Mouse (Mus musculus): Measurements from ENCODE around the gene Tnfrsf22. TPM values are rescaled to one million over a fixed set of nuclear protein-coding genes. Genes with fewer than 3 reads are reported as not detected.

Gene Tnfrsf22
- polyA plus RNA-seq, 1 experiment from 2014 or later = 13.6 TPM

DNA sequence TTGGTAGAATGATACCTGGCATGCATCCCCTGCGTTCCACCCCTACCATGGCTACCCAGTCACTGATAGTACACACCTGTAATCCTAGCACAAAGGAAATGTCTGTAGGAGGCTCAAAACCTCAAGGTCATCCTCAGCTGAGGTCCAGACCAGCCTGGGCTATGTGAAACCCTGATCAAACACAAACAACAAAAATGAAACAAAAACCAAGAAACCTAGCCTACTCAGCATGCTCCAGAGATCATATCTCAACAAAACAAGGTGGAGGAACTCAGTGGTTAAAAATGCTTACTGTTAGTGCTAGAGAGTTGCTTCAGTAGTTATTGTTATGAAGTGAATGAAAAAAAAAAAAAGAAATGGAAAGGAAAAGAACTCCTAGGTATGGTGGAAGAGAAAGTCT is 20.9 kb downstream of the Tnfrsf22 start, which contains the start of gene Tnfrsf26:
TSS of gene Tnfrsf26 (minus strand) at position 183 of the 400 bp plus-strand sequence.
- Histone ChIP-seq H3K27me3 (no peaks in the 10 kb centered on the region), H3K4me2 (replicated peaks) (no peak within 1 kb of the TSS)

GRCm38 (mm10) chr7:143627555-143628286 is 21.7 kb downstream of the Tnfrsf22 start:
- WGBS = 59% methylated on average over 10 of the region's 10 CpGs
- no peaks in the 10 kb centered on the region for H3K4me1 ChIP-seq
- no peak overlapping the region for H3K4me3 ChIP-seq
- H3K27ac ChIP-seq = no peak overlapping the region
- H3K9ac ChIP-seq = no peak overlapping the region
- ATAC-seq (ENCODE audit: insufficient number of reproducible peaks, insufficient read depth, low FRiP score, low TSS enrichment) = no peak
- no peaks in the 10 kb centered on the region for H3K9me3 ChIP-seq
- no peaks in the 10 kb centered on the region for H3K27me3 ChIP-seq
- no peak overlapping the region for H3K4me2 ChIP-seq (replicated peaks)
- no peaks in the 10 kb centered on the region for H3K36me3 ChIP-seq

More for the DNA sequence above, 20.9 kb downstream of the Tnfrsf22 start, which contains the start of gene Tnfrsf26:
- Histone ChIP-seq H3K4me3 (no peak within 1 kb of the TSS), H3K4me1 (no peaks in the 10 kb centered on the region), H3K36me3 (no peaks in the 10 kb centered on the region), H3K9ac (no peak within 1 kb of the TSS), H3K27ac (no peak within 1 kb of the TSS), H3K9me3 (0 out of 2 replicates have a peak, but pooled peaks cover 4% of the 10 kb centered on the region)
- WGBS = 94% methylated on average over 1 of the region's 1 CpGs
- ATAC-seq (ENCODE audit: insufficient number of reproducible peaks, insufficient read depth, low FRiP score, low TSS enrichment) = no peak

DNA sequence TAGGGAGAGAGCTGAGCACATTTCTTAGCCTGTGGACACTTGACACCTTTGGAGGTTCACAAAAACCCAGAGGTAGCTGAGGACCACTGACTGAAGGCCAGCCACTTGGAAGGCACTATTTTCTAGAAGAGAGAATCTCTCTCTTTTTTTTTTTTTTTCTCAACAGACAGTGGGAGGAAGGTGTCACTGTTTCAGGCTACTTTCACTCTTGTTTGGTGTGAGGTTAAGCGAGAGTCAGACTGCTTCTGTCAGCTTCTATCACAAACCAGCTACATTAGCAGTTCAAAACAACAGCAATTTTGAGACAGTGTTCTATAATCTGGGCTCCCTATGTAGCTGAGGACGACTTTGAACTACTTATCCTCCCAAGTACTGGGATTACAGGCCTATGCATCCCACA is 23.3 kb downstream of the Tnfrsf22 start:
- 53% methylated on average over 2 of the region's 2 CpGs for WGBS
- Histone ChIP-seq H3K9me3 (no peaks in the 10 kb centered on the region), H3K36me3 (no peaks in the 10 kb centered on the region), H3K4me1 (no peaks in the 10 kb centered on the region), H3K4me3 (no peak overlapping the region), H3K27ac (no peak overlapping the region), H3K4me2 (replicated peaks) (no peak overlapping the region), H3K27me3 (no peaks in the 10 kb centered on the region), H3K9ac (no peak overlapping the region)
- no peak for ATAC-seq (ENCODE audit: insufficient number of reproducible peaks, insufficient read depth, low FRiP score, low TSS enrichment)

- no peaks in the 10 kb centered on the region for H3K9me3 ChIP-seq
- no peaks in the 10 kb centered on the region for H3K27me3 ChIP-seq
- no peak overlapping the region for H3K27ac ChIP-seq
- H3K36me3 ChIP-seq = no peaks in the 10 kb centered on the region
- H3K4me2 ChIP-seq (replicated peaks) = no peak overlapping the region
- no peak overlapping the region for H3K4me3 ChIP-seq
- no peak for ATAC-seq (ENCODE audit: insufficient number of reproducible peaks, insufficient read depth, low FRiP score, low TSS enrichment)
- H3K4me1 ChIP-seq = no peaks in the 10 kb centered on the region
- no peak overlapping the region for H3K9ac ChIP-seq
- WGBS = 68% methylated on average over 5 of the region's 5 CpGs
Measured at GRCm38 (mm10) chr7:143625151-143625550, 24.3 kb downstream of the Tnfrsf22 start.

DNA sequence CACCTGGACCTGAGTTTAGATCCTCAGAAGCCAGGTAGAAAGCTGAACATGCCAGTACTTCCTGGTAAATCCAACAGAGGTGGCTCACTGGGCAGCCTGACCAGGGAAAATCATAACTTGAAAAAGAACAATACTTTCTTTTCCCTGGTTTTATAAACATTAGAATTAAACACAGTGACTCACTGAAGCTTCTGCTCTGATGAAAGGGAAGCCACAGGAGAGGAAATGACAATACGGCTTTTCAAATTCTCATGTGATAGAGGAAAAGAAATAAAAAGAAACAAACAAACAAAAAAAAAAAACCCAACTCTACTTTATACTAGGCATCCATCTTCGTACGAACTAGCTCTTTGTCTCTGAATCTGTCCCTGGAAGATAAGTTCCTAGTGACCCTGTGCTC is 24.9 kb downstream of the Tnfrsf22 start:
- no peak overlapping the region for H3K4me3 ChIP-seq
- 79% methylated on average over 3 of the region's 3 CpGs for WGBS
- no peak overlapping the region for H3K4me2 ChIP-seq (replicated peaks)
- H3K36me3 ChIP-seq = no peaks in the 10 kb centered on the region
- no peak for ATAC-seq (ENCODE audit: insufficient number of reproducible peaks, insufficient read depth, low FRiP score, low TSS enrichment)
- no peaks in the 10 kb centered on the region for H3K4me1 ChIP-seq
- H3K9ac ChIP-seq = no peak overlapping the region
- H3K27ac ChIP-seq = no peak overlapping the region
- no peaks in the 10 kb centered on the region for H3K9me3 ChIP-seq
- no peaks in the 10 kb centered on the region for H3K27me3 ChIP-seq

- ATAC-seq (ENCODE audit: insufficient number of reproducible peaks, insufficient read depth, low FRiP score, low TSS enrichment) = no peak
- 68% methylated on average over 1 of the region's 1 CpGs for WGBS
- no peak overlapping the region for H3K4me3 ChIP-seq
Measured at GRCm38 (mm10) chr7:143620951-143621350, 28.5 kb downstream of the Tnfrsf22 start.

GRCm38 (mm10) chr7:143614404-143615135 is 34.9 kb downstream of the Tnfrsf22 start:
- Histone ChIP-seq H3K27me3 (no peaks in the 10 kb centered on the region), H3K4me3 (no peak overlapping the region), H3K27ac (no peak overlapping the region), H3K4me2 (replicated peaks) (no peak overlapping the region), H3K9me3 (no peaks in the 10 kb centered on the region), H3K36me3 (no peaks in the 10 kb centered on the region), H3K4me1 (no peaks in the 10 kb centered on the region), H3K9ac (no peak overlapping the region)
- 67% methylated on average over 9 of the region's 9 CpGs for WGBS
- ATAC-seq (ENCODE audit: insufficient number of reproducible peaks, insufficient read depth, low FRiP score, low TSS enrichment) = no peak

More at GRCm38 (mm10) chr7:143620951-143621350, 28.5 kb downstream of the Tnfrsf22 start:
- H3K9ac ChIP-seq = no peak overlapping the region
- H3K4me1 ChIP-seq = no peaks in the 10 kb centered on the region
- H3K4me2 ChIP-seq (replicated peaks) = no peak overlapping the region
- H3K36me3 ChIP-seq = no peaks in the 10 kb centered on the region
- H3K9me3 ChIP-seq = no peaks in the 10 kb centered on the region
- H3K27me3 ChIP-seq = no peaks in the 10 kb centered on the region
- H3K27ac ChIP-seq = no peak overlapping the region

GRCm38 (mm10) chr7:143612215-143612614 is 37.2 kb downstream of the Tnfrsf22 start:
- Histone ChIP-seq H3K4me3 (no peak overlapping the region), H3K27me3 (no peaks in the 10 kb centered on the region), H3K36me3 (no peaks in the 10 kb centered on the region), H3K9me3 (no peaks in the 10 kb centered on the region), H3K4me1 (no peaks in the 10 kb centered on the region), H3K27ac (no peak overlapping the region), H3K9ac (no peak overlapping the region), H3K4me2 (replicated peaks) (no peak overlapping the region)
- WGBS = 59% methylated on average over 3 of the region's 3 CpGs
- ATAC-seq (ENCODE audit: insufficient number of reproducible peaks, insufficient read depth, low FRiP score, low TSS enrichment) = no peak

DNA sequence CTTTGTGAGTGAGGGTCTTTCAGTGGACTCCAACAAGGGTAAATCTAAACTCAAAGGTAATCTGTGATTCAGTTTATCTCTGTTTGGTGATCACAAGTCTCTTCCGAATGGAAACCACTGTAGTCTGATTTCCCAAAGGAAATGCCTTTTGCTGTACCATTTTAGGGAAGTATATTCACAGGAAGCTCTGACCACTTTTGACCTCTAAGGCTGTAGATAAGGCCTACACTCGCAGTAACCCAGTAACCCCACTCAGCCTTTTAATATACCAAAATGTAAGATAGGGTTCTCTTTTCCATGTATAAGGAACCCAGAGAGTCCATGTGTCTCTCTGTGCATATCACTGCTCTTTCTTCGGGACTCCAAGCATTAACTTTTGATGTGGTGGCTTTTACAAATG is 44.1 kb downstream of the Tnfrsf22 start:
- WGBS = 94% methylated on average over 3 of the region's 3 CpGs
- Histone ChIP-seq H3K4me2 (replicated peaks) (no peak overlapping the region), H3K4me1 (no peaks in the 10 kb centered on the region), H3K9ac (no peak overlapping the region), H3K27ac (no peak overlapping the region), H3K9me3 (no peaks in the 10 kb centered on the region), H3K36me3 (no peaks in the 10 kb centered on the region), H3K4me3 (no peak overlapping the region), H3K27me3 (no peaks in the 10 kb centered on the region)
- no peak for ATAC-seq (ENCODE audit: insufficient number of reproducible peaks, insufficient read depth, low FRiP score, low TSS enrichment)

- Histone ChIP-seq H3K4me1 (no peaks in the 10 kb centered on the region), H3K9ac (no peak overlapping the region), H3K27ac (no peak overlapping the region), H3K36me3 (no peaks in the 10 kb centered on the region), H3K4me2 (replicated peaks) (no peak overlapping the region), H3K27me3 (no peaks in the 10 kb centered on the region), H3K4me3 (no peak overlapping the region), H3K9me3 (no peaks in the 10 kb centered on the region)
- ATAC-seq (ENCODE audit: insufficient number of reproducible peaks, insufficient read depth, low FRiP score, low TSS enrichment) = no peak
- 75% methylated on average over 2 of the region's 2 CpGs for WGBS
Measured at GRCm38 (mm10) chr7:143604889-143605288, 44.6 kb downstream of the Tnfrsf22 start.

GRCm38 (mm10) chr7:143601705-143602104 is 47.8 kb downstream of the Tnfrsf22 start:
- Histone ChIP-seq H3K4me3 (no peak overlapping the region), H3K27me3 (no peaks in the 10 kb centered on the region), H3K4me1 (peaks cover 11% of the 10 kb centered on the region), H3K9ac (no peak overlapping the region), H3K9me3 (no peaks in the 10 kb centered on the region), H3K4me2 (replicated peaks) (no peak overlapping the region), H3K27ac (no peak overlapping the region), H3K36me3 (no peaks in the 10 kb centered on the region)
- ATAC-seq (ENCODE audit: insufficient number of reproducible peaks, insufficient read depth, low FRiP score, low TSS enrichment) = no peak
- 61% methylated on average over 2 of the region's 2 CpGs for WGBS

DNA sequence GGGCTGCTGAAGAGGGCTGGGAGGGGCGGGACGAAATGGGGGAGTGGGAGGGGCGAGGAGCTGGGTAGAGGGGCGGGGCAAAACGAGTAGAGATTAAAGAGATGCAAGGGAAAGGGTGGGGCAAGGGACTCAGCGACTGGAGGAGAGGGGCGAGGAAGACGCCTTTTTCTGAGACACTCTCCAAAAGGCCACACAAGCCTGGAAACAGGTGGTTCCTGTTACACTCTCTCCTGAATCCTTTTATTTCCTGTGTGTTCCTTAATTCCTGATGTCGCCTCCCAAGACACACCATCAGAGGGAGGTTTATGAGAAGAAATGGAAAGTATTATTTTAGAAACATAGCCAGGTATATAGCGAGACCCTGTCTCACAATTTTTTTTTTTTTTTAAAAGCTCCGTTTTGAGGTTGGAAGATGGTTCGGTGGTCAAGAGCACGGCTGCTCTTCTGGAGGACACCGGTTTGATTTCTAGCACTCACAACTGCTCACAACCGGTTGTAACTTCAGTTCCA is 49.2 kb downstream of the Tnfrsf22 start:
- H3K36me3 ChIP-seq = no peaks in the 10 kb centered on the region
- H3K9me3 ChIP-seq = no peaks in the 10 kb centered on the region
- peaks cover 11% of the 10 kb centered on the region for H3K4me1 ChIP-seq
- H3K9ac ChIP-seq = no peak overlapping the region
- no peaks in the 10 kb centered on the region for H3K27me3 ChIP-seq
- no peak overlapping the region for H3K27ac ChIP-seq
- H3K4me3 ChIP-seq = peak overlapping the region; percentile 88
- H3K4me2 ChIP-seq (replicated peaks) = peak overlapping the region; percentile 98
- WGBS = 8% methylated on average over 15 of the region's 15 CpGs
- 0 out of 2 replicates have a peak, but pooled peaks have one; percentile 0 for ATAC-seq (ENCODE audit: insufficient number of reproducible peaks, insufficient read depth, low FRiP score, low TSS enrichment)
